Mouse (Mus musculus) CD8-positive naive resting alpha-beta T cell, adult 2 months (primary cell): ENCODE results near the gene 4930556J24Rik.
"Not testable (repeated sequence)": the region's sequence is repeated elsewhere in the genome, so short reads cannot be mapped to it uniquely, and the experiment has no call there.

ENCODE experiments used
- DNase-seq, 2 experiments: peaks; one replicate each; pipeline ENCODE4 v3.0.0; 2022; ENCODE audit warnings: low read depth in 2 of 2, low spot score in 2 of 2

The 4930556J24Rik gene

GRCm38 (mm10) chr11:3922731-3923130 is 53.8 kb downstream of the 4930556J24Rik start:
- DNase-seq: no peak

- DNase-seq: no peak
Observed at GRCm38 (mm10) chr11:3922115-3922514, 54.5 kb downstream of the 4930556J24Rik start.

GRCm38 (mm10) chr11:3921281-3921850 is 55.2 kb downstream of the 4930556J24Rik start:
- peak in 1 of 2 experiments; percentile 48 for DNase-seq

GRCm38 (mm10) chr11:3920476-3920875 is 56.1 kb downstream of the 4930556J24Rik start:
- DNase-seq: no peak

GRCm38 (mm10) chr11:3918738-3919137 is 57.8 kb downstream of the 4930556J24Rik start:
- no peak for DNase-seq

GRCm38 (mm10) chr11:3914109-3914840 is 62.3 kb downstream of the 4930556J24Rik start, which contains the start of gene Slc35e4:
Slc35e4 (minus strand) TSS chr11:3914664.
- peak; percentile 73 to 74 for DNase-seq

GRCm38 (mm10) chr11:3913316-3914108 is 63.1 kb downstream of the 4930556J24Rik start:
- DNase-seq: peak; percentile 63 to 65

- DNase-seq: peak in 1 of 2 experiments; percentile 6
Observed at GRCm38 (mm10) chr11:3912875-3913271, 63.7 kb downstream of the 4930556J24Rik start.

GRCm38 (mm10) chr11:3912100-3912874 is 64.3 kb downstream of the 4930556J24Rik start:
- DNase-seq: no peak

- not testable (repeated sequence) for DNase-seq
Observed at GRCm38 (mm10) chr11:3911440-3911839, 65.1 kb downstream of the 4930556J24Rik start.

- DNase-seq: no peak
Observed at GRCm38 (mm10) chr11:3910513-3911310, 65.9 kb downstream of the 4930556J24Rik start.

- no peak for DNase-seq
Observed at GRCm38 (mm10) chr11:3909236-3909635, 67.3 kb downstream of the 4930556J24Rik start.

GRCm38 (mm10) chr11:3905446-3905845 is 71.1 kb downstream of the 4930556J24Rik start:
- DNase-seq: no peak

- no peak for DNase-seq
Observed at GRCm38 (mm10) chr11:3904673-3905072, 71.9 kb downstream of the 4930556J24Rik start.

- DNase-seq: no peak
Observed at GRCm38 (mm10) chr11:3903046-3903445, 73.5 kb downstream of the 4930556J24Rik start.

GRCm38 (mm10) chr11:3902516-3902915 is 74.1 kb downstream of the 4930556J24Rik start:
- DNase-seq: no peak

GRCm38 (mm10) chr11:3900296-3900695 is 76.3 kb downstream of the 4930556J24Rik start:
- no peak for DNase-seq

GRCm38 (mm10) chr11:3895933-3896332 is 80.6 kb downstream of the 4930556J24Rik start:
- DNase-seq: no peak

GRCm38 (mm10) chr11:3895458-3895857 is 81.1 kb downstream of the 4930556J24Rik start:
- no peak for DNase-seq
